Mouse (Mus musculus) left cerebral cortex, adult 11 months (tissue): Measurements from ENCODE around the gene Trim25.

Experiments used
- DNase-seq: peaks from one replicate; pipeline ENCODE4 v3.0.0; 2022; ENCODE audit warnings: low spot score

Gene Trim25

DNA sequence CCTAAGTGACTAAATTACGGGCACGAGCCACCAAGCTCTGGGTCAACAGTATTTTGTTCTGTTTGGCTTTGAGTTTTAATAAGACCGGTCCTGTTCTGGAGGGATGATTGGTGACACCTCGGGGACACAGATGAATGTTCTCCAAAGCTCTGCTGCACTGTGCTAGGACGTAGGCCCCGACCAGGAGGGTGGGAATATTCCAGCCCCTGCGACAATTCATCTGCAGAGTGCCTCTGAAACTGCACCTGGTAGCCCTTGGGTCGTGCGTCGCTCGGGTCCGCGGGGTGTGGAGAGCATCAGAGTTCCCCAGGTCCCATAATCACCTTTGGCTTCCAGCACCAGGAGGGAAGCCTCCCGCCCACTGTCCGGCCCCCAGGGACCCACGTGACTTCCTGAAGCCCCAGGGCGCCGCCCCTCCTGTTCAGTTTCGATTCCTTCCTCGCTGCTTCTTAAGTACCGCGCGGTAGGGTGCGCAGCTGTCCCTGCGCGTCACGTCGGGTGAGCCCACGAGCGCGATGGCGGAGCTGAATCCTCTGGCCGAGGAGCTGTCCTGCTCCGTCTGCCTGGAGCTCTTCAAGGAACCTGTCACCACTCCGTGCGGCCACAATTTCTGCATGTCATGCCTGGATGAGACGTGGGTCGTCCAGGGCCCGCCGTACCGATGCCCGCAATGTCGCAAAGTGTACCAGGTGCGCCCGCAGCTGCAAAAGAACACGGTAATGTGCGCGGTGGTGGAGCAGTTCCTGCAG lies at the start of gene Trim25:
Gene Trim25 (plus strand): TSS at position 403 of the 749 bp plus-strand sequence.
- DNase-seq, result peak; percentile 33

DNA sequence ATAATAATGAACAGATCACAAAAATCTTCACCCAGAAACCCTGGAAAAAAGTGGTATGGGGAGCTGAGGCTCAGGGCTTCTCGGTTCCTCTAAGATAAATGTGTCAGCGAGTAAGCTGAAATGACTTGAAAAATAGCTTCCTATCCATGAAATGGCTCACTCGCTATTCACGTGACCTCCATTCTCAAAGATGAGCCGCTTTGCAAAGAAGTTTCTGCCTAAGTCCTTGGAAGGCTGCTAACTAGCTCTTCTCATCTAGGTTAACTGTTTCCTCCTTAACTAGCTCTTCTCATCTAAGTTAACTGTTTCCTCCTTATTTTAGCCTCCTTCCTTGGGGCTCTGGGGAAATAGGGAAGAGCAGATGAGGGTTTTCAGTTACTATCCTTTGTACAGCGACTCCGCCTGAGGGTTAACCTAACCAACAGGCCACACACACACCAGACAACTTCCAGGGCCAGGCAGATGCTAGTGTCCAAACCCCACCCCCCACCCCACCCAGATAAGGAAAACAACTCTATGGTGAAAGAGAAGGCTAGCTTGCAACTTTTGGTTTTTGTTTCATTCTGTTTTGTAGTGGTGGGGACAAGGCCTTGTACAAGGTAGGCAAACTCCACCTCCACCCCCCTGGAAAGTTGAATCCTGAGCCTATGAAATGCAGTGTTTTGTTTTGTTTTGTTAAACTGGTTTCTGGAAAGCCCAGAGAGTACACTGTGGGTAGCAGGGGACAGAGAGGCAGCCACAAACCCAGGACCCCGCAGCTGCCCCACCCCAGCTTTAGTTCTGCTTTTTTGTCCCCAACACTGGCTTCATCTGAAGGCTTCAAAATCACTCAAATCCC lies 49.2 kb upstream of the Trim25 start:
- DNase-seq, result no peak

DNA sequence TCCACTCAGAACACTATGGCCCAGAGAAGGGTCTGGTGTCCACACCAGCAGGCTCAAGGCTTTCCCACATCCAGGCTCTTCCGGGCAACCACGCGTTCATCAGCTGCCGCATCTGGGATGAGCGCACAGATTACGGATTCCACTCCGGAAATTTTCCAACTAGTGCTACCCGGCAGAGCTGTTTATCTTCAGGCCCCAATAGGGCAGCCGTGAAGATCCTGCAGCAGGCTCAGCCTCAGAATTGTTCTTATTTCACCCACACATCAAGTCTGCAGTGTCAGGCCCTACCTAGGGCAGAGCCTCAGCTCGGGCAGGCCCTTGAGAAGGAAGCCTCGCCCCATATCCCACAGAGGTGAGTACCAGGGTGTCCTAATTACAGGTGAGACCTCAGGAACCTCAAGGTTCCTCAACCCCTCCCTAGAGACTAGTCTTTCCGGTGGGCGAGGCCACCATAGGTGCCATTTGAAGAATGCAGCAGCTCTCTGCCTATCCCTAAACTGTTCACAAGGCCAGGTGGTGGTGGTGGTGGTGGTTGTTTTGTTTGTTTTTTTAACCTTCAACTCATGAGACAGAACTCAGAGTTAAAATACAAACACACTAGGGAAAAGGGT lies 48.4 kb upstream of the Trim25 start:
- no peak for DNase-seq

DNA sequence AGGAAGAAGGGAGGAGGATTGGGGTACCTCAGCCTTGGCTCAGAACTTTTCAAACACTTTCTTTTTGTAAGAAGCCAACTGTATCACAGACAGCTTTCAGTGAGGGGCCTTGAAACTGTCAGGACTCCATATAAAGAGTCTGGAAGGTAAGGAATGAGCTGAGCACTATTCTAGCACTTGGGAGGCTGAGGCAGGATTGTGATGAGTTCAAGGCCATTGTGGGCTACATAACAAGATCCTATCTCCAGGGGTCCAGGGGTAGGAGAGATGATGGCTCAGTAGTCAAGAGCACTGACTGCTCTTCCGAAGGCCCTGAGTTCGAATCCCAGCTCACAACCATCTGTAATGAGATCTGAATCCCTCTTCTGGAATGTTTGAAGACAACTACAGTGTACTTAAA lies 47.6 kb upstream of the Trim25 start:
- no peak for DNase-seq

DNA sequence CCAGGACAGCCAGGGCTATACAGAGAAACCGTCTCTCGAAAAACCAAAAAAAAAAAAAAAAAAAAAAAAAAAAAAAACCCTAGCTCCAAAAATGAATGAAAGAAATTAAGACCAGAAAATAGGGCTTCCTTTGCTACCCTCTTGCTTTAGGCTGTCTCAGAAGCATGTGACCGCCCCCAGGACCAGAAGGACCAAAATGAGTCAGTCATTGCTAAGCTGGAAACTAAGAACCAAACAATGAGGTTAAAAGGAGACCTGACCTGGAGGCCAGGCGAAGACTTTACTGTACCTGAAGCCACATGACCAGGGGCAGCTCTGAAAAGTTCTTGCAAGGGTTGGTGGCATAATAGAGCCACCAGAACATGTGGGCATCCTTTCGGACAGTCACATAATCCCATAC lies 47.1 kb upstream of the Trim25 start:
- no peak for DNase-seq

DNA sequence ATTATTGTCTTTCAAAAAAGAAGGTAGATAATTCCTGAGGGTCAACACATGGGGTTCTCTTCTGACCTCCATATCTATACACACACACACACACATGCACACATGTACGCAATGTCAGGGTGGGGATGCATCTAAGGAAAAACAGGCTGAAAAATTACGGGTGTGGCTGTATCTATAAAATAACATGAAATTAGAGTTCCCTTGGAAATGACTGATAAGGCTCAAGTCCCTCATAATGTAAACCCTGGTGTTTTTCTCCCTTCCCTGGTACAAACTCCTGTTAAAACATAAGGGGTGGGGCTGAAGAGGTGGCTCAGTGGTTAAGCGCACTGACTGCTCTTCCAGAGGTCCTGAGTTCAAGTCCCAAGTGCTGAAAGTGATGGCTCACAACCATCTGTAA lies 45.6 kb upstream of the Trim25 start:
- DNase-seq, result no peak

DNA sequence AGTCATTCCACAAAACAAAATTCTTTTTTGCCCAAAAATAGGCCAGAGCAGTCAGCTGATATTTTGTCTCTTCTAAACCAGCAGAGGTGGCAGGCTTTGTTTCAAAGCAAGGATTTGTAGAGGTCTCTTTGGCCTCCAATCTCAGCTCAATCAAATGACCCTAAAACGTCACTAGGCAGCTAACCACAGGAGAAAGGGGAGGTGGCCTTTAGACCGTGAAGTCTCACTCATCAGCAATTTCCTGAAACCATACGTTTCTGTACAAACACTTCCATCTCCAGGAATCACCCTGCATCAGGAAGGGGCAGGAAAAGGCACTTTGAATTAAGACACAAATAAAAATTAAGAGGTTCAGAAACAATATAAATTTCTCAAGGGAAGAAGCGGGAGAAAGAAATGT lies 44.4 kb upstream of the Trim25 start:
- DNase-seq, result no peak

DNA sequence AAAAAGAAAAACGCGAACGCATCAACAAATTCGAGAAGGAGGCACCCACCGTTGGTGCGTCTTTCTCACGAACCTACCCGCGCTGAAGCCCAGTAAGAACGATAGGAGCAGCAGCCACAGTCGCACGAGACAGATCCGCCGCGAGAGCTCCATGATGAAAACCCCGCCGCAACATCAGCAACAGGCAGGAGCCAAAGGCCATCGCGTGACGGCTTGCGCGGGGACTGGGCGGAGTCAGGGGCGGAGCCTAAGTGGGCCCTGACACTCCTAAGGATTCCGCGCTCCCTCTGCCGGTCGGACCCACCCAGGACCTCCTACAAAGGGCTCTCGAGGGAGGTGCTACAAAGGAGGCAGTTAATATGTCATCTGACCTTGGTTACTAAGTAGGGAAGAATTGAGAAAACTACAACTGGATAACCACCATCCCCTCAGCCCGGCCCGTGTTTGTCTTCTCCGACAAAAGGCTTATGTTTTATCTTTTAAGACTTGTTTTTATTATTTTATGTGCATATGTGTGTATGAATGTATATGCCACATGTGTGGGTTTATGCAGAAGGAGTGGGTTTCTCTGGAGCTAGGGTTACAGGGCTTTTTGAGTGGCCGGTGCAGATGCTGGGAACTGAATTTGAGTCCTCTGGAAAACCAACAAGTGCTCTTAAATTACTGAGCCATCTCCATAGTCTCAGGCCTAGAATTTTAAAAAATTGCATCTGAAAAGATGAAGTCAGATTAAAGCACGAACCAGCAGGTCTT lies 43.8 kb upstream of the Trim25 start, which contains the start of gene Scpep1:
Gene Scpep1 (minus strand): TSS at position 249 of the 753 bp plus-strand sequence.
- DNase-seq, result peak; percentile 93

DNA sequence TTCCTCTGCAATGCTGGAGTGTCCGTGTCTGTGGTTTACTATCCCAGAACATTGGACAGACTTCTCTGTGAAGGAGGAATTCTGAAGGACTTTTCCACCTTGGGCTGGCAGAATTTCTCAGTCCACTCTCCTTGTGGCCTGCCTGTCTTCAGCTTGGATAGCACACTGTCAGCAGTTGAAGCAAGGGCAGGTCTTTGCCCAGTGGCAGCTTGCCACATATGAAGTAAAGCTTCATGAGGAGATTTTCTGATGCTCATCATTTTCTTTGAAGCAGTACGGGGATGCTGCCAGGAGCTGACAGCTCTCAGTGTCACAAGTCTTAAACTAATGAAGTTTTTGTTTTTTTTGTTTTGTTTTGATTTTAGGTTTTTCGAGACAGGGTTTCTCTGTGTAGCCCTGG lies 40.3 kb upstream of the Trim25 start:
- no peak for DNase-seq

DNA sequence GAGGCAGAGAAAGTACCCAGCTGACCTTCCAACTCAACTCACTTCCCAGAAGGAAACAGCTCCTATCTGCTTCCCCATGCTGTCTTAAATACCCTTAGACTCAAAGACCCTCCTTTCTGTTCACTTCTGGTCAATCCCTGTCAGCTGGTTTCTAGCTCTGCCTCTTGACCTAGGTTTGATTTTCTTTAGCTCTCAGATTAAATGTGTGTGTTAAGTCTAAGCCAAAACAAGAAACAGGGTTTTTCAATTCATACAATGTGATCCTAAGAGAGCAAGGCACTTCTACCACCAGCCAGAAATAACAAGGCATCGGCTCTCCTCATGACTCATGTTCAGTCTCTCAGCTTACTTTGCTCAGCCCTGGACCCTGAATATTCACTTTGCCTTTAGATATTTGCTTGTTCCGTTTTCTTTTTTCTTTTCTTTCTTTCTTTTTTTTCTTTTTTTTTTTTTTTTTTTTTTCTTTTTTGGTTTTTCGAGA lies 32.3 kb upstream of the Trim25 start, which contains the start of gene Elobl:
Gene Elobl (minus strand): TSS at position 51 of the 481 bp plus-strand sequence.
- no peak for DNase-seq

DNA sequence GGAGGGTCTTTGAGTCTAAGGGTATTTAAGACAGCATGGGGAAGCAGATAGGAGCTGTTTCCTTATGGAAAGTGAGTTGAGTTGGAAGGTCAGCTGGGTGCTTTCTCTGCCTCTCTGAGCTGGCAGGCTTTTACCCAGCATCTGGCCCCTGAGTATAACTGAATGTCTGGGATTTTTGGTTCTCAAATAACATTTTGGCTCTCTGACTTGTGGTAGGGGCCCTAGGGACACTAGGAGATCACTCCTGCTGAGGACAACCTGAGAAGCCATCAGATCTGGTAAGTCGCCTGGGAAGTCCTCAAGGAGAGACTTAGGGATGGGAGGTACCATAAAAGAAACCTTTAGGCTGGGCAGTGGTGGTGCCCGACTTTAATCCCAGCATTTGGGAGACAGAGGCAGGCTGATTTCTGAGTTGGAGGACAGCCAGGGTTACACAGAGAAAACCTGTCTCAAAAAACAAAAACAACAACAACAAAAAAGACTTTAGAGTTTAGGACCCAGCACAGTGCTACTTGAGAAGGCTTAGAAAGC lies 28.9 kb upstream of the Trim25 start, which contains the start of gene Coil:
Gene Coil (plus strand): TSS at position 51 of the 531 bp plus-strand sequence.
- DNase-seq, result no peak

DNA sequence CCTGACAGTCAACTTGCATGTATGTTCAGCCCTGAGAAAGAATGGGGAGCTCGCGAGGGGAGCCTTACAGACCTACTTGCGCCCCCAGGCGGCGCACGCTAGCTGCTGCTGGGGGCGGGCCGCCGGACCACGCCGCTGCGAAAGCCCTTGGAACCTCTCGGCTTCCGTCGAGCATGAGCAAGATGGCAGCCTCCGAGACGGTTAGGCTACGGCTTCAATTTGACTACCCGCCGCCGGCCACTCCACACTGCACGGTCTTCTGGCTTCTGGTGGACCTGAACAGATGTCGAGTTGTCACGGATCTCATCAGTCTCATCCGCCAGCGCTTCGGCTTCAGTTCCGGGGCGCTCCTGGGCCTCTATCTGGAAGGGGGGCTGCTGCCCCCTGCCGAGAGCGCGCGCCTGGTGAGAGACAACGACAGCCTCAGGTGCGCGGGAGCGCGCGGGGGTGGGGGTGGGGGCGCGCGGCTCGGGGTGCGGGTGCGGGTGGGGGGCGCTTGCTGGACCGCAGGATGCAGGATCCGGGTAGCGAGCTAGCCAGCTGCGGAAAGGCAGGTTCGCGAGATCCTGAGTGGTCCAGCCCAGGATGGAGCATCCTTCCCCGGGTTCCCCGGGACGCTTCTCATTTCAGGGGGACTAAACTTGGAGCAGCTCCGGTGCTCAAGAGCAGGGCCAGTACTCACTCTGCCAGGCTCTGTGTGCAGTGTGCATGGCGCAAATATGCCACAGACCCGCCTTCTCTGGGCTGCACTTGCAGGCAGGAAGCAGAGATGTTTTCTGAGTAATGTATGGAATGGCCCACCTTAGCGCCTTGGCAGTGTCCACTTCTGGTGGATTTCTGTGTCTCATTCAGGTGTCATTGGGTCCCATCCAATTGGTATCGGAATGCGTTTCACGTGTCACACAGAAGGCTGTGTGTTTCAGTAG lies 25.1 kb upstream of the Trim25 start:
- DNase-seq, result peak; percentile 91

DNA sequence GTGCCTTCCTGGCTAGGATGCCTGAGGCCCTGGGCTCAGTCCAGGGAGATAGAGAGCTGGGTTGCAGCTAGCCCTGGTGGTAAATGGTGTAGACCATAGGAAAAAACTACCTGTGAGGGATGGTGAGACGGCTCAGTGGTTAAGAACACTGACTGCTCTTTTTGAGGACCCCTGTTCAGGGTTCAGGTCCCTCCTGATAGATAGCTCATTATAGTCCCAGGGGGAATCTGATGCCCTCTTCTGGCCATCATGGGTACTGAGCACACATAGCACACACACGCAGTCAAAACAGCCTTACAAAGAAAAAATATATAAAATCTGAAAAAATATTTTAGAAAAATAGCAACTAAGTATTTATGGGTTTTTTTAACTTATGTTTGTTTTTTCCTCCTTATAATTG lies 22.9 kb upstream of the Trim25 start:
- DNase-seq, result no peak

DNA sequence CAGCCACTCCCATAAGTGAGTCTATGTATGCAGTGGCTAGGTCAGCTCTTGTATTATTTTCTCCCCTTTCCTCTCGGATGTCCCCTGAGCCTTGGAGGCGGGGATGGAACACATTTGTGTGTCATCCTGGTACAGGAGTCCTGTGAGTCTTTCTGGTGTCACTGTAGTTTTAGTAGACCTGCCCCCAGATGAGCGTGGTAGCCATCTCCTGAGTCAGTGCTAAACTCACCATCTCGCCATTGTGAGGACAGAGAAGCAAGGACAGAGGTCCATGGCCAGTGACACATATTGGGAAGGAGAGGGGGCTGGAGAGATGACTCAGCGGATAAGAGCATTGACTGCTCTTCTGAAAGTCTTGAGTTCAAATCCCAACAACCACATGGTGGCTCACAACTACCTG lies 22.0 kb upstream of the Trim25 start:
- DNase-seq, result no peak

DNA sequence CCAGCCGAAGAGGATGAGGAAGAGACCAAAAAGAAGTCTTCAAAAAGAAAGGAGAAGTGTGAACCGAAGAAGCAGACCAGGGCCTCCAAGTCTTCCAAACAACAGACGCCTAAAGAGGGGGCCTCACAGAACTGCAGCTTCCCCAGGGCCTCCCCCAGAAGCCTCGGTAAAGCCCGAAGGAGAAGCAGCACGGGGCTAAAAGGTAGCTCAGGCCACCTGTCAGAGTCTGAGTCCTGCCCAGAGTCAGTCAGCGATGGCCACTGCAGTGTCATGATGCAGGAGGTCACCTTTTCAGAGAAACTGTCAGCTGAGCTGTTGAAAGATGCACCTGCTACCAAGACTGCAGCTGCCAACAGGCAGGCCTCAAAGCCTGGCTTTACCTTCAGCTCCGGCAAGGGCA lies 17.8 kb upstream of the Trim25 start:
- no peak for DNase-seq

DNA sequence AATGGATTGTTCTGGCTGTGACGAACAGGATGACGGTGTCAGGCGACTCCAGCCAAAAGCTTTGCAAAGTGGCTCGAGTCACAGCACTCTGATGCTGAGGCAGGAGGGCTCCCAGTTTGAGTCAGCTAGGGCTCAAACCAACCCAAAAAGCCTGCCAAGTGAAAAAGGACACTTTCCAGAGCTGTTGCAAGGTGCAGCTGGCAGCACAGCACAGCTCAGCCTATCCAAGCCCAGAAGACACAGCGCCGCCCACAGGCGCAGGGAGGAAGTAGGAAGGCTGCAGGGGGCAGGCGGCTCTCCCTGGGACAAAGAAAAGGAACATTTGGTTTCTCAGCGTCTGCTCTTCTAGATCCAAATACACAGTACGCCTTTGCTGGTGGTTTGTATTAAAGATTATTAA lies 12.6 kb upstream of the Trim25 start:
- no peak for DNase-seq

DNA sequence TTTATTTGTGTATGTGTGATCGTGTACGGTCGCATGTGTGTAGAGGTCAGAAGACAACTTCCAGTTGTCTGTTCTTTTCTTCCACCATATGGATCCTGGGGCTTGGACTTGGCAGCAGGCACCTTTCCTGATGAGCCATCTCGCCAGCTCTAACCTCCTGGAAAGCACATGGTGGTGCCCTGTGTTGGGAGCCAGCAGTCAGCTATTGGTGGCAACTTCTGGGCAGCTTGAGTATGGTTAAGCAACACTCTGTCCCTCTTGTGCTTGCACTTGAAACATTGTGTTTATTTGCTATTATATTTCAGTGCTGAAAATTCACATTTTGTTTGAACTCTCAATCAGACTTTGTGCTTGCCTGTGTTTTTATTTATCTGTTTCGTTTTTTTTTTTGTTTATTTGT lies 10.2 kb upstream of the Trim25 start:
- no peak for DNase-seq

DNA sequence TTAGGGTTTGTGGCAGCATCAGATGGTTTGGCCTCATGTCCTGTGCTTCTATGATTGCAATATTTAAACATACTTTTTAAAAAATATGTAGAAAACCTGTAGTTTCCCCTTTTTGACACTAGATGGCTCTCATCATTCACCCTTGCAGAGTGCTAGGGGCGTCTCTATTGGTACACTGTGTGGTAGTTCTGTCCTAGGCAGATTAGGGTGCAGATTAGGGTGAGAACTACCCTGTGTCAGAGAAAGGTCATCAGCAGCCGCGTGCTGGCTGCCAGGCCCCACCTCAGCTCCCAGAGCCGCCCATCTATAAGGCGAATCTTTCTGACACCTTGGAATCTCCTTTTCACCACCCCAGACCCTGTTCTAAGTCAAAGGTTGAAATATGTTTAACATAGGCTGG lies 9.6 kb upstream of the Trim25 start:
- DNase-seq, result no peak

DNA sequence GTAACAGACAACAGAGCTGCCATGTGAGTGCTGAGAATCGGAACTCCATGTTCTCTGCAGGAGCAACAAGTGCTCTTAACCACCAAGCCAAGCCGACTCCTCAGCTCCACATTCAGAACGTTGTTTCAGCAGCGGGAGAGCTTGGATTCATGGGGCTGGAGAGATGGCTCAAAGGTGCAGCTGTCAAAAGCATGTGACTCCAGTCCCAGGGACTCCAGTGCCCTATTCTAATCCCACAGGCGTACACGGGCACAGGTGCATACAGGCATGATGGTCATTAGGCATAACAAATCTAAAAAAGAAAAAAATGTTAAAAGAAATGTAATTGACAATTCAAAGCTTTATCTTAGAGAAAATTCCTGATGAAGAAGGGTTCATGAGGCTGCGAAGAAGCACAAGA lies 6.0 kb upstream of the Trim25 start:
- no peak for DNase-seq

DNA sequence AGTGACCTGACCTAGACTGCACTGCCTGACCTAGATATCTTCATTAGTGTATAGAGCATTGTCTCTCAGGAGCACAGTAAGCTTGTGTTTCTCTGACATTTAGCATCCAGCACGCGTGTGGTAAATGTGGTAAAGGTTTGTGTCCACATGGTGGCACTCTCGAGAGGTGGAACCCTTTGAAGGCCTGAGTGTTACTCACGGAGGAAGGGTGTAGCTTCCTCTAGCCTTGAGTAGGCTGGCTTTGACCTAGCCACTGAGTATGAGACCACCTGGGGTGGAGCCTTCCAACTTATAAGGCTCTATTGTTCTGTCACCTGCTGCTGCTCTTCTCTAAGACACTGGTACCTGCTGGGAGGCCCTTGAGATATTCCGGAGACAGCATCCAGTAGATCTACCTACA lies 5.6 kb upstream of the Trim25 start:
- DNase-seq, result no peak

DNA sequence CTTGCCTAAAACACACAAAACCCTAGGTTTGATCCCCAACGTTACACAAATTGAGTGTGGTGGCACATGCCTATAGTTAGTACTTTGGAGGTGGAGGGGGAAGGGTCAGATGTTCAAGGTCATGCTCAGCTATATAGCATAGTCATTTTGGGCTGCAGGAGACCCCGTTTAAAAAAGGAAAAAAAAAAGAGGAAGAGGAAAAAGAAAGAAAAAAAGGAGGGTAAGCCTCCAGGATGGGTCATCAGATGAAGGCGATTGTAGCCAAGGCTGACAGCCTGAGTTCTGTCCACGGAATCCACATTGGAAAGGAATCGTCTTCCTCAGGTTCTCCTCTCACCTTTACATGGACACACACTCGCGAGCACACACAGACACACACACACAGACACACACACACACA lies 4.7 kb upstream of the Trim25 start:
- DNase-seq, result no peak
